Mouse (Mus musculus) skeletal muscle tissue, adult 2 months (tissue): ENCODE measurements at regions not wholly inside any gene's neighbourhood (a gene's known extent, or its start where the extent isn't known, plus 50 kb on each side); places are given as distances from the start of the nearest gene placed in this dataset.

Experiments used
- DNase-seq: peaks from one replicate; pipeline ENCODE4 v3.0.0-alpha.2; 2012; ENCODE audit warnings: low read depth, low spot score

GRCm38 (mm10) chr3:70566140-70566857 is 558.9 kb downstream of the Otol1 start:
- DNase-seq: no peak

- DNase-seq: no peak
Observed at GRCm38 (mm10) chr3:70594785-70595184, 587.4 kb downstream of the Otol1 start.
